Mouse (Mus musculus): Measurements from ENCODE around the gene Myh4. TPM values are rescaled to one million over a fixed set of nuclear protein-coding genes. Genes with fewer than 3 reads are reported as not detected.

The Myh4 gene
- 0.16 and 0.20 TPM in 2 replicates for polyA plus RNA-seq (2014; fragmentation: Nextera tagmentation; extraction: Ambion mirVana)

- Histone ChIP-seq H3K4me1 (ENCODE audit: control insufficient read depth, insufficient read depth, low read length) (no peaks in the 10 kb centered on the region), H3K9ac (ENCODE audit: low read length) (no peak within 1 kb of the TSS), H3K9me3 (ENCODE audit: control insufficient read depth, low read length) (no peaks in the 10 kb centered on the region), H3K4me2 (ENCODE audit: low read depth) (no peak within 1 kb of the TSS), H3K27ac (ENCODE audit: low read depth, low read length) (no peak within 1 kb of the TSS), H3K36me3 (ENCODE audit: control insufficient read depth, insufficient read depth, low read length) (no peaks in the 10 kb centered on the region), H3K4me3 (ENCODE audit: low read depth, low read length) (no peak within 1 kb of the TSS), H3K27me3 (ENCODE audit: control insufficient read depth, insufficient read depth, low read length) (no peaks in the 10 kb centered on the region)
- no peak for DNase-seq (ENCODE audit: low spot score)
- 79% methylated on average over 5 of the region's 5 CpGs for WGBS
- ATAC-seq (ENCODE audit: insufficient read depth, low FRiP score, low TSS enrichment), result no peak
Measured at GRCm38 (mm10) chr11:67237481-67238079, at the start of gene Myh4. Myh4 (plus strand) TSS chr11:67238029.

DNA sequence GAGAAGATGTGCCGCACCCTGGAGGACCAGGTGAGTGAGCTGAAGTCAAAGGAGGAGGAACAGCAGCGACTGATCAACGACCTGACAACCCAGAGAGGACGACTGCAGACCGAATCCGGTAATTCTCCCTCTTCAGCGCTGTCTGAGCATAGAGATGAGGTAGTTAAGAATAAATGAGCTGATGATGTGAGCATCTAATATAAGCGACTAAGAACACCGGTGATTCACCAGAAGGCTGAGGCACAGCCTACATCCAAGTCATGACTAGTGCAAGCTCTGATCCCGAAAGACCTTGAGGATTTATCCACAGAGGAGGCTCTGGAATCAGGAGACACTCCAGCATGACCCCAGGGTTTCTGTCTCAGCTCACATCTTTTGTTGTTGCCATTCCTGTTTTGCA, 47.5 kb upstream of the Myh4 start:
- Histone ChIP-seq H3K9me3 (ENCODE audit: control insufficient read depth, low read length) (no peaks in the 10 kb centered on the region), H3K4me1 (ENCODE audit: control insufficient read depth, insufficient read depth, low read length) (no peaks in the 10 kb centered on the region), H3K27me3 (ENCODE audit: control insufficient read depth, insufficient read depth, low read length) (no peaks in the 10 kb centered on the region), H3K4me3 (ENCODE audit: low read depth, low read length) (no peak overlapping the region), H3K36me3 (ENCODE audit: control insufficient read depth, insufficient read depth, low read length) (no peaks in the 10 kb centered on the region), H3K4me2 (ENCODE audit: low read depth) (no peak overlapping the region), H3K27ac (ENCODE audit: low read depth, low read length) (no peak overlapping the region), H3K9ac (ENCODE audit: low read length) (no peak overlapping the region)
- WGBS, result 87% methylated on average over 10 of the region's 10 CpGs
- ATAC-seq (ENCODE audit: insufficient read depth, low FRiP score, low TSS enrichment), result no peak
- no peak for DNase-seq (ENCODE audit: low spot score)

GRCm38 (mm10) chr11:67190814-67191213, 47.0 kb upstream of the Myh4 start:
- H3K4me2 ChIP-seq (ENCODE audit: low read depth), result no peak overlapping the region
- H3K4me1 ChIP-seq (ENCODE audit: control insufficient read depth, insufficient read depth, low read length), result no peaks in the 10 kb centered on the region
- no peak overlapping the region for H3K27ac ChIP-seq (ENCODE audit: low read depth, low read length)
- no peaks in the 10 kb centered on the region for H3K27me3 ChIP-seq (ENCODE audit: control insufficient read depth, insufficient read depth, low read length)
- ATAC-seq (ENCODE audit: insufficient read depth, low FRiP score, low TSS enrichment) (no peak), DNase-seq (ENCODE audit: low spot score) (no peak)
- H3K9ac ChIP-seq (ENCODE audit: low read length), result no peak overlapping the region
- no peak overlapping the region for H3K4me3 ChIP-seq (ENCODE audit: low read depth, low read length)
- H3K36me3 ChIP-seq (ENCODE audit: control insufficient read depth, insufficient read depth, low read length), result no peaks in the 10 kb centered on the region
- no peaks in the 10 kb centered on the region for H3K9me3 ChIP-seq (ENCODE audit: control insufficient read depth, low read length)
- 92% methylated on average over 2 of the region's 2 CpGs for WGBS

DNA sequence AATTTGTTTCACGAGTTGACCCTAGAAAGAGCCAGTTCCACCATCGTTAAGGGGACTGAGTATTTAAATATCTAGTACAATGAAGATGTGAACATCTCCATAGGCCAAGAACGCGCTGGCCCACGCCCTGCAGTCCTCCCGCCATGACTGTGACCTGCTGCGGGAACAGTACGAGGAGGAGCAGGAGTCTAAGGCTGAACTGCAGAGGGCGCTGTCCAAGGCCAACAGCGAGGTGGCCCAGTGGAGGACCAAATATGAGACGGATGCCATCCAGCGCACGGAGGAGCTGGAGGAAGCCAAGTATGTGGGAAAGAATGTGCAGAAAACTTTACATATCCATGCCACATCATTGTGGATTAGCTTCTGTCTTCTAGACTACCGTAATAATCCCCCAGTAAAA, 46.3 kb upstream of the Myh4 start:
- DNase-seq (ENCODE audit: low spot score) (no peak), ATAC-seq (ENCODE audit: insufficient read depth, low FRiP score, low TSS enrichment) (no peak)
- Histone ChIP-seq H3K27me3 (ENCODE audit: control insufficient read depth, insufficient read depth, low read length) (no peaks in the 10 kb centered on the region), H3K9me3 (ENCODE audit: control insufficient read depth, low read length) (no peaks in the 10 kb centered on the region), H3K36me3 (ENCODE audit: control insufficient read depth, insufficient read depth, low read length) (no peaks in the 10 kb centered on the region), H3K4me3 (ENCODE audit: low read depth, low read length) (no peak overlapping the region), H3K27ac (ENCODE audit: low read depth, low read length) (no peak overlapping the region), H3K4me2 (ENCODE audit: low read depth) (no peak overlapping the region), H3K9ac (ENCODE audit: low read length) (no peak overlapping the region), H3K4me1 (ENCODE audit: control insufficient read depth, insufficient read depth, low read length) (no peaks in the 10 kb centered on the region)
- WGBS, result 89% methylated on average over 14 of the region's 14 CpGs

GRCm38 (mm10) chr11:67199321-67199720, 38.5 kb upstream of the Myh4 start:
- no peak overlapping the region for H3K4me2 ChIP-seq (ENCODE audit: low read depth)
- no peak for DNase-seq (ENCODE audit: low spot score)
- H3K9me3 ChIP-seq (ENCODE audit: control insufficient read depth, low read length), result no peaks in the 10 kb centered on the region
- no peak overlapping the region for H3K4me3 ChIP-seq (ENCODE audit: low read depth, low read length)
- ATAC-seq (ENCODE audit: insufficient read depth, low FRiP score, low TSS enrichment), result no peak
- no peaks in the 10 kb centered on the region for H3K36me3 ChIP-seq (ENCODE audit: control insufficient read depth, insufficient read depth, low read length)
- no peaks in the 10 kb centered on the region for H3K4me1 ChIP-seq (ENCODE audit: control insufficient read depth, insufficient read depth, low read length)
- no peaks in the 10 kb centered on the region for H3K27me3 ChIP-seq (ENCODE audit: control insufficient read depth, insufficient read depth, low read length)
- H3K9ac ChIP-seq (ENCODE audit: low read length), result no peak overlapping the region
- H3K27ac ChIP-seq (ENCODE audit: low read depth, low read length), result no peak overlapping the region
- 57% methylated on average over 1 of the region's 1 CpGs for WGBS

DNA sequence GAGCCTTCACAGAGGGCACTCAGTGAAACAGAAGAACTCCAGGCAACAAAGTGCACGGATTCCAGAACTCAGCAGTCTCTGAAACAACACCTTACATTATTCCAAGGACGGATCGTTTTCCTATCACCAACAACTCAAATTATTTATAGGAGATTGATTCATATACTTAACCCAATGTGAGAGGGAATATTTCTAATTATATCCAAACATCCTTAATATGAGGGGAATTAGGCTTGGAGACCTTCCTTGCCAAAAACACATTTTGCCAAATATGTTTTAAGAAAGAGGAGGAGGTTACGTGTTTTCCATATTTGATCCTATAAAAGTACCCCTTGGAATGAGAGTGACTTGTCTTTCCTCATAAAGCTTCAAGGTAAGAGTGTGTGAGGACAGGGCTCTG, 38.1 kb upstream of the Myh4 start, which contains the start of gene Myh1:
Gene Myh1 (plus strand): TSS at position 301 of the 400 bp plus-strand sequence.
- DNase-seq (ENCODE audit: low spot score), result no peak
- H3K4me2 ChIP-seq (ENCODE audit: low read depth), result no peak within 1 kb of the TSS
- H3K4me1 ChIP-seq (ENCODE audit: control insufficient read depth, insufficient read depth, low read length), result no peaks in the 10 kb centered on the region
- H3K27me3 ChIP-seq (ENCODE audit: control insufficient read depth, insufficient read depth, low read length), result no peaks in the 10 kb centered on the region
- 84% methylated on average over 4 of the region's 4 CpGs for WGBS
- no peak within 1 kb of the TSS for H3K4me3 ChIP-seq (ENCODE audit: low read depth, low read length)
- H3K9me3 ChIP-seq (ENCODE audit: control insufficient read depth, low read length), result no peaks in the 10 kb centered on the region
- ATAC-seq (ENCODE audit: insufficient read depth, low FRiP score, low TSS enrichment), result no peak
- H3K9ac ChIP-seq (ENCODE audit: low read length), result no peak within 1 kb of the TSS
- no peak within 1 kb of the TSS for H3K27ac ChIP-seq (ENCODE audit: low read depth, low read length)
- H3K36me3 ChIP-seq (ENCODE audit: control insufficient read depth, insufficient read depth, low read length), result no peaks in the 10 kb centered on the region

DNA sequence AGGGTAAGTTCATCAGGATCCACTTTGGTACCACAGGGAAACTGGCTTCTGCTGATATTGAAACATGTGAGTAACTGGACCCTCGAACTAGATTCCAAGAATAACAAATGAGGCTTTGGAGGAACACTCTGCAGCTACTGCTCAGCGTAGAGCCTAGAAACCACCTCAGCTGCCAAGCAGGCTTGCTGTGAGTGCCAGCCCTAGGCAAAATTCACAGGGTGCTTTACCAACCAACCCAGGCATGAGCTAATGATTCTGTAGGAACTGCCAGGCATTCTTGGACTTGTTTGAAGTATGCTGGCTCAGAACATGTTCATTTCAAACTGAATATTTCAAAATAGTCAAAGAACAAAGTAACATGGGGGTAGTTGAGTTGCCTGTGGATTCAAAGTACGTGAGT, 33.1 kb upstream of the Myh4 start:
- 85% methylated on average over 3 of the region's 3 CpGs for WGBS
- no peak overlapping the region for H3K27ac ChIP-seq (ENCODE audit: low read depth, low read length)
- ATAC-seq (ENCODE audit: insufficient read depth, low FRiP score, low TSS enrichment), result no peak
- H3K4me3 ChIP-seq (ENCODE audit: low read depth, low read length), result no peak overlapping the region
- H3K4me2 ChIP-seq (ENCODE audit: low read depth), result no peak overlapping the region
- no peak overlapping the region for H3K9ac ChIP-seq (ENCODE audit: low read length)
- no peak for DNase-seq (ENCODE audit: low spot score)
- no peaks in the 10 kb centered on the region for H3K36me3 ChIP-seq (ENCODE audit: control insufficient read depth, insufficient read depth, low read length)
- no peaks in the 10 kb centered on the region for H3K27me3 ChIP-seq (ENCODE audit: control insufficient read depth, insufficient read depth, low read length)
- no peaks in the 10 kb centered on the region for H3K4me1 ChIP-seq (ENCODE audit: control insufficient read depth, insufficient read depth, low read length)
- no peaks in the 10 kb centered on the region for H3K9me3 ChIP-seq (ENCODE audit: control insufficient read depth, low read length)

DNA sequence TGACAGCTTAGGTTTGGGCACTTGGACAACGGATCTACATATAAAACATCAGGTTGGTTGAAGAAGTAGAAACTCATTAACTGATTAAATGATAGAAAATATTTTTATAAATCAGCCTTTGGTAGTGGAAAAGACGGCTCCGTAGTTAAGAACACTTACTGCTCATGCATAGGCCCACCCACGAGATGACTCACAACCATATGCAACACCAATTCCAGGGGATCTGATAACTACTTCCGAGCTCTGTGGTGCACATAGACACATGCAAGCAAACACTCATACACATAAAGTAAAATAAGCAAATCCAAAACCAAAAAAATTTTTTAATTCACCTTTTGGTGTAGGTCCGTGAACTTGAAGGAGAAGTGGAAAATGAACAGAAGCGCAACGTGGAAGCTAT, 16.0 kb upstream of the Myh4 start:
- H3K4me2 ChIP-seq (ENCODE audit: low read depth), result no peak overlapping the region
- no peaks in the 10 kb centered on the region for H3K27me3 ChIP-seq (ENCODE audit: control insufficient read depth, insufficient read depth, low read length)
- WGBS, result 93% methylated on average over 8 of the region's 8 CpGs
- ATAC-seq (ENCODE audit: insufficient read depth, low FRiP score, low TSS enrichment) (no peak), DNase-seq (ENCODE audit: low spot score) (no peak)
- H3K9ac ChIP-seq (ENCODE audit: low read length), result no peak overlapping the region
- H3K9me3 ChIP-seq (ENCODE audit: control insufficient read depth, low read length), result no peaks in the 10 kb centered on the region
- no peaks in the 10 kb centered on the region for H3K4me1 ChIP-seq (ENCODE audit: control insufficient read depth, insufficient read depth, low read length)
- H3K4me3 ChIP-seq (ENCODE audit: low read depth, low read length), result no peak overlapping the region
- H3K27ac ChIP-seq (ENCODE audit: low read depth, low read length), result no peak overlapping the region
- no peaks in the 10 kb centered on the region for H3K36me3 ChIP-seq (ENCODE audit: control insufficient read depth, insufficient read depth, low read length)

DNA sequence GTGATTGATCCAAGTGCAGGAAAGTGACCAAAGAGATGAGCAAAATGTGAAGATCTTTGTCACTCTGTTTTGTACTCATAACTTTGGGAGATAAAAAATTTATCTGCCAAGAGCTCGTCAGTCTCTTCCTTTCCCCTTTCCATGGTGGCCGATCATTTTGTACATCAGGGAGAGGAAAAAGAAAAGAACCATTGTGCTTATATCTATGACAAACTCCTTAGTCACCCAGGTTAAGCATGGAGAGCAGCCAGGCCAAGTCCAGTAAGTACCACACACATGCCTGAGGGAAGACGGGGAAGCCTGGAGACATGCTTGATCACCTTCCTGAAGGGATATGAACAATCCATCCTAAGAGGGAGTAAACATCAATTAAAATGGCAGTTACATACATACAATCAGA, 13.4 kb upstream of the Myh4 start:
- H3K36me3 ChIP-seq (ENCODE audit: control insufficient read depth, insufficient read depth, low read length), result no peaks in the 10 kb centered on the region
- H3K4me2 ChIP-seq (ENCODE audit: low read depth), result no peak overlapping the region
- 88% methylated on average over 3 of the region's 3 CpGs for WGBS
- H3K27ac ChIP-seq (ENCODE audit: low read depth, low read length), result no peak overlapping the region
- no peak overlapping the region for H3K4me3 ChIP-seq (ENCODE audit: low read depth, low read length)
- H3K9me3 ChIP-seq (ENCODE audit: control insufficient read depth, low read length), result no peaks in the 10 kb centered on the region
- no peaks in the 10 kb centered on the region for H3K4me1 ChIP-seq (ENCODE audit: control insufficient read depth, insufficient read depth, low read length)
- ATAC-seq (ENCODE audit: insufficient read depth, low FRiP score, low TSS enrichment) (no peak), DNase-seq (ENCODE audit: low spot score) (no peak)
- no peak overlapping the region for H3K9ac ChIP-seq (ENCODE audit: low read length)
- H3K27me3 ChIP-seq (ENCODE audit: control insufficient read depth, insufficient read depth, low read length), result no peaks in the 10 kb centered on the region
